Mouse (Mus musculus) small intestine, adult 2 months (tissue): ENCODE measurements around the gene Tmem182.

Source experiments
- CTCF ChIP-seq: fragments of 200-500 bp; IDR thresholded peaks from 2 replicates; pipeline ENCODE4 v1.5.1; 2012; ENCODE audit warnings: low read depth, mild to moderate bottlenecking, control low read depth, inconsistent platforms, low read length, moderate library complexity, mixed read lengths; ENCODE audit not compliant: insufficient replicate concordance, insufficient read length; ENCODE audit errors: extremely low read depth
- POLR2A ChIP-seq: fragments of 200-500 bp; IDR thresholded peaks from 2 replicates; pipeline ENCODE4 v1.6.1; 2012; ENCODE audit warnings: low read depth, mild to moderate bottlenecking, control low read depth, inconsistent platforms, low read length, moderate library complexity

- TF ChIP-seq CTCF (no peak), POLR2A (no peak)
Measured at GRCm38 (mm10) chr1:40773234-40773633, 32.2 kb upstream of the Tmem182 start.
